Mouse (Mus musculus): ENCODE measurements at regions not wholly inside any gene's neighbourhood (a gene's known extent, or its start where the extent isn't known, plus 50 kb on each side); places are given as distances from the start of the nearest gene placed in this dataset.

- ATAC-seq: peak; percentile 17; the same call in 1 of the 2 replicates
- Histone ChIP-seq H3K36me3 (replicated peaks; ENCODE audit: insufficient read depth, low read length) (no peaks in the 10 kb centered on the region), H3K4me1 (ENCODE audit: insufficient read depth) (peaks cover 6% of the 10 kb centered on the region; the same call in 1 of the 2 replicates), H3K27me3 (ENCODE audit: insufficient read depth, low read length) (no peaks in the 10 kb centered on the region), H3K27ac (ENCODE audit: low read depth) (no peak overlapping the region), H3K4me3 (ENCODE audit: low read depth, low read length) (no peak overlapping the region), H3K9me3 (ENCODE audit: low read length) (no peaks in the 10 kb centered on the region), H3K9ac (replicated peaks) (no peak overlapping the region), H3K4me2 (ENCODE audit: low read depth, low read length) (no peak overlapping the region)
- 62% methylated on average over 11 of the region's 12 CpGs for WGBS (ENCODE audit: insufficient replicate concordance)
- TF ChIP-seq CTCF (IDR thresholded peaks at IDR 0.05; ENCODE audit: low read depth) (no peak), EP300 (IDR thresholded peaks at IDR 0.05; ENCODE audit: low read depth) (no peak)
- DNase-seq: no peak
Measured at GRCm38 (mm10) chr13:101847879-101848600, 80.0 kb upstream of the Pik3r1 start.

- no peak for ATAC-seq
- H3K4me3 ChIP-seq (ENCODE audit: low read depth, low read length): no peak overlapping the region
- H3K36me3 ChIP-seq (replicated peaks; ENCODE audit: insufficient read depth, low read length): no peaks in the 10 kb centered on the region
- 70% methylated on average over 2 of the region's 2 CpGs for WGBS (ENCODE audit: insufficient replicate concordance)
- H3K9me3 ChIP-seq (ENCODE audit: low read length): no peaks in the 10 kb centered on the region
- DNase-seq: no peak
- peaks cover 6% of the 10 kb centered on the region; the same call in 1 of the 2 replicates for H3K4me1 ChIP-seq (ENCODE audit: insufficient read depth)
- no peak overlapping the region for H3K27ac ChIP-seq (ENCODE audit: low read depth)
- H3K27me3 ChIP-seq (ENCODE audit: insufficient read depth, low read length): no peaks in the 10 kb centered on the region
- H3K9ac ChIP-seq (replicated peaks): no peak overlapping the region
- TF ChIP-seq CTCF (IDR thresholded peaks at IDR 0.05; ENCODE audit: low read depth) (no peak), EP300 (IDR thresholded peaks at IDR 0.05; ENCODE audit: low read depth) (no peak)
- no peak overlapping the region for H3K4me2 ChIP-seq (ENCODE audit: low read depth, low read length)
Measured at GRCm38 (mm10) chr13:101848601-101849147, 80.7 kb upstream of the Pik3r1 start.

- H3K27ac ChIP-seq (ENCODE audit: low read depth): no peak overlapping the region
- H3K4me1 ChIP-seq (ENCODE audit: insufficient read depth): peaks cover 6% of the 10 kb centered on the region; the same call in 1 of the 2 replicates
- WGBS (ENCODE audit: insufficient replicate concordance): 69% methylated on average over 6 of the region's 6 CpGs
- H3K9ac ChIP-seq (replicated peaks): no peak overlapping the region
- ATAC-seq: no peak
- TF ChIP-seq CTCF (IDR thresholded peaks at IDR 0.05; ENCODE audit: low read depth) (no peak), EP300 (IDR thresholded peaks at IDR 0.05; ENCODE audit: low read depth) (no peak)
- no peak overlapping the region for H3K4me2 ChIP-seq (ENCODE audit: low read depth, low read length)
- DNase-seq: no peak
- no peaks in the 10 kb centered on the region for H3K27me3 ChIP-seq (ENCODE audit: insufficient read depth, low read length)
- H3K4me3 ChIP-seq (ENCODE audit: low read depth, low read length): no peak overlapping the region
- no peaks in the 10 kb centered on the region for H3K36me3 ChIP-seq (replicated peaks; ENCODE audit: insufficient read depth, low read length)
- H3K9me3 ChIP-seq (ENCODE audit: low read length): no peaks in the 10 kb centered on the region
Measured at GRCm38 (mm10) chr13:101849416-101849815, 81.4 kb upstream of the Pik3r1 start.

- Histone ChIP-seq H3K4me1 (ENCODE audit: insufficient read depth) (peaks cover 6% of the 10 kb centered on the region; the same call in 1 of the 2 replicates), H3K4me3 (ENCODE audit: low read depth, low read length) (no peak overlapping the region), H3K4me2 (ENCODE audit: low read depth, low read length) (no peak overlapping the region), H3K27ac (ENCODE audit: low read depth) (no peak overlapping the region), H3K27me3 (ENCODE audit: insufficient read depth, low read length) (no peaks in the 10 kb centered on the region), H3K9ac (replicated peaks) (no peak overlapping the region), H3K9me3 (ENCODE audit: low read length) (no peaks in the 10 kb centered on the region), H3K36me3 (replicated peaks; ENCODE audit: insufficient read depth, low read length) (no peaks in the 10 kb centered on the region)
- TF ChIP-seq CTCF (IDR thresholded peaks at IDR 0.05; ENCODE audit: low read depth) (no peak), EP300 (IDR thresholded peaks at IDR 0.05; ENCODE audit: low read depth) (no peak)
- ATAC-seq (no peak), DNase-seq (no peak)
- 36% methylated on average over 6 of the region's 6 CpGs for whole genome bisulfite sequencing (ENCODE audit: insufficient replicate concordance)
Measured at GRCm38 (mm10) chr13:101851329-101851728, 83.3 kb upstream of the Pik3r1 start.

GRCm38 (mm10) chr13:101852960-101853359, 84.9 kb upstream of the Pik3r1 start:
- Histone ChIP-seq H3K36me3 (replicated peaks; ENCODE audit: insufficient read depth, low read length) (no peaks in the 10 kb centered on the region), H3K4me1 (ENCODE audit: insufficient read depth) (peaks cover 6% of the 10 kb centered on the region; the same call in 1 of the 2 replicates), H3K4me3 (ENCODE audit: low read depth, low read length) (no peak overlapping the region), H3K9ac (replicated peaks) (no peak overlapping the region), H3K9me3 (ENCODE audit: low read length) (no peaks in the 10 kb centered on the region), H3K4me2 (ENCODE audit: low read depth, low read length) (no peak overlapping the region), H3K27ac (ENCODE audit: low read depth) (no peak overlapping the region), H3K27me3 (ENCODE audit: insufficient read depth, low read length) (no peaks in the 10 kb centered on the region)
- DNase-seq (no peak), ATAC-seq (no peak)
- TF ChIP-seq EP300 (IDR thresholded peaks at IDR 0.05; ENCODE audit: low read depth) (no peak), CTCF (IDR thresholded peaks at IDR 0.05; ENCODE audit: low read depth) (no peak)
- WGBS (ENCODE audit: insufficient replicate concordance): 69% methylated on average over 5 of the region's 5 CpGs

- ATAC-seq (no peak), DNase-seq (no peak)
- WGBS (ENCODE audit: insufficient replicate concordance): 81% methylated on average over 9 of the region's 9 CpGs
- no peaks in the 10 kb centered on the region for H3K36me3 ChIP-seq (replicated peaks; ENCODE audit: insufficient read depth, low read length)
- H3K27me3 ChIP-seq (ENCODE audit: insufficient read depth, low read length): no peaks in the 10 kb centered on the region
- no peaks in the 10 kb centered on the region for H3K9me3 ChIP-seq (ENCODE audit: low read length)
- no peak overlapping the region for H3K4me3 ChIP-seq (ENCODE audit: low read depth, low read length)
- no peak overlapping the region for H3K9ac ChIP-seq (replicated peaks)
- no peak overlapping the region for H3K4me2 ChIP-seq (ENCODE audit: low read depth, low read length)
- TF ChIP-seq EP300 (IDR thresholded peaks at IDR 0.05; ENCODE audit: low read depth) (no peak), CTCF (IDR thresholded peaks at IDR 0.05; ENCODE audit: low read depth) (no peak)
- no peaks in the 10 kb centered on the region for H3K4me1 ChIP-seq (ENCODE audit: insufficient read depth)
- no peak overlapping the region for H3K27ac ChIP-seq (ENCODE audit: low read depth)
Measured at GRCm38 (mm10) chr13:101855141-101855540, 87.1 kb upstream of the Pik3r1 start.

Measured in liver, postnatal 0 days (tissue).